Mouse (Mus musculus) layer of hippocampus, adult 9-10 months (tissue): ENCODE results near the gene Cd151.

Experiments
- DNase-seq: peaks from one replicate; pipeline ENCODE4 v3.0.0; 2022; ENCODE audit warnings: low spot score

The Cd151 gene

GRCm38 (mm10) chr7:141495940-141496339 lies 28.7 kb downstream of the Cd151 start:
- DNase-seq, result no peak

DNA sequence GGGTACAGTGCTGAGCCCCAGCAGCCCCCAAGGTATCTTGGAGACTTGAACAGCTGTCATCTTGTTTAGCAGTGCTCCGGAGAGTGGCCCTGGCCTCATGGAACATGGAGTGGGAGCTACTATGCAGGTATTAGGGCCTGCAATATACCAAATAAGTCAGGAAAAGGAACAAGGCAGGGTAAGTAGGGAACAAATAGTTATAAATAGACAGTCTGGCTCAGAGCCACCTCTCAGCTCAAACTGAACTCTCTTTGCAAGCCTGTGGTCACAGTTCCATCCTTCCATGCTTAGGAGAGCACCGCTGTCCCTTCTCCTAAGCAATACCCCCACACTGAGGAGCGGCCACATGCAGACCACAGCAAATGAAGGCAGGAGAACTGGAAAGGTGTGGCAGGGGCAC lies 30.4 kb downstream of the Cd151 start:
- no peak for DNase-seq

DNA sequence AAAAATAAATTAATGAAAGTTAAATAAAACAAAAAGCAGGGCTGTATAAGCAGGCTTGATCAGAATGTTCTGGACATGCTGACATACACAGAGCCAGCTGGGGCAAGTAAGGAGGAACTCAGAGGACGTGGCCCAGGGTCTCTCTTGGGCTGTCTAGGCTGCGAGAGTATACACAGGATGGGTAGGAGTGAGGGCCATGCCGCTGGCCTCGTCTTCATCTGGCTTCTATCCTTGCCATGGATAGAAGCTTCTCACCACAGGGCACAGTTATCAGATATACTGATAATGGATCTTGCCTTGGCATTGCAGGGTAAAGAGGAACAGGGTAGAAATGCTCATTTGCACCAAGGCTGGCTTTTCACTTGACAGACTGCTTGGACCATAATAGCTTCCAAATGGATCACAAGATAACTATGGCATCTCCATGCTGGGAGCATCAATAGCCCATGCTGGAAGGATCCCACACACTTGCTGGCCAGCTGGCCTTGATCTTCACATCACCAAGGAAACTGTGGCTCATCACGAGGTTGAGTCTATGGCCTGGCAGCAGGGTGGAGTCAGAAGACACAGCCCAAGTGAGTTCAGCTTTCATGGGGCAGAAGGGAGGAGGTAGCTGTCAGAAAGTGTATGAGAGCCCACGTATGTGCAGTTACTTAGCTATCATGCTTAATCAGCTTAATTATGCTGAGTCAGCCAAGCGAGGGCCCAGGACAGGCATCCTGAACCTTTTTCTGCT lies 34.8 kb downstream of the Cd151 start:
- no peak for DNase-seq

- DNase-seq, result no peak
Observed at GRCm38 (mm10) chr7:141502556-141502905, 35.3 kb downstream of the Cd151 start.

DNA sequence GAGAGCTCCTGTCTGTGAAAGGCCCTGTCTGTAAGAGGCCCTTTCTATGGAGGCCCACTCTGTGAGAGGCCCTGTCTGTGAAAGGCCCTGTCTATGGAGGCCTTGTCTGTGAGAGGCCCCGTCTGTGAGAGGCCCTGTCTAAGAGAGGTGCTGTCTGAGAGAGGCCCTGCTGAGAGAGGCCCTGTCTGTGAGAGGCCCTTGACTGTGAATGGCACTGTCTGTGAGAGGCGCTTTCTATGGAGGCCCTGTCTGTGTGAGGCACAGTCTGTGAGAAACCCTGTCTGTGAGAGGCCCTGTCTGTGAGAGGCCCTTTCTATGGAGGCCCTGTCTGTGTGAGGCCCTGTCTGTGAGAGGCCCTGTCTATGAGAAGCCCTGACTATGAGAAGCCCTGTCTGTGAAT lies 39.1 kb downstream of the Cd151 start:
- DNase-seq, result no peak

- DNase-seq, result no peak
Observed at GRCm38 (mm10) chr7:141508160-141508559, 41.0 kb downstream of the Cd151 start.

DNA sequence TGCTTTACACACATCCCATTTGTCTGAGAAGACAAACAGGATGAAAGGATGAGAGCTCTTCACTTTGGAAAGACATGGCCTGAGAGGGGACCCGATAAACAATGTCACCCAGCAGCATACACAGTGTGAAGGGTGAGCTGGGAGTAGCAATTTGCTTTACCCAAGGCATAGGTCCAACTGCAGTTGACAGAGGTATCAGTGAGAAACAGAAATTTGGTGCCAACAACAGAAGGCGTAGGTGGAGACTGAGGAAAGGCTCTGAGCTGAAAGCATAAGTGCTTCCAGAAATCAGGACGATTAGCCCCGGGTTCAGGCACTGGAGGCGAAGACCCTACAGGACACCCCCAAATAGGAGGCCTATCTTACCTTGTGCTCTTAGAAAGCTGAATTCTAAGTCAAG lies 43.0 kb downstream of the Cd151 start:
- no peak for DNase-seq

- DNase-seq, result no peak
Observed at GRCm38 (mm10) chr7:141510681-141511191, 43.5 kb downstream of the Cd151 start.

GRCm38 (mm10) chr7:141517638-141518037 lies 50.4 kb downstream of the Cd151 start:
- no peak for DNase-seq

GRCm38 (mm10) chr7:141518296-141518695 lies 51.1 kb downstream of the Cd151 start:
- DNase-seq, result no peak

DNA sequence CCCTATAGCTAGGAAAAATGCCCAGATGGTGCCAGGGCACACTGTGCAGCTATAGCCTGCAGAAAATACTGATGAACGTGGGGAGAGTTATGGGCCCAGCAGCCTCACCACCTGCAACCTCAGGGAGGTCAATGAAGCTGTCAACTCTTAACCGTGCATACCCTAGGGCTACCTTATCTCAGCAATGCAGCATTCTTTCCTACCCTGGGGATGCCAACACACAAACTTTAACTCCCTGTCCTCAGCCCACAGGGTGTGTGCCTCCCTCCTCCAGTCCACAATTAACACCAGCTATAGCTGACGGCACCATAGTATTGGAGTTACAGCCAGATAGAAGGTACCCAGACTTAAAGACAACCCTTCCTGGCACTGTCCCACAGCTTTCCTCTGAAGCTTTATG lies 51.7 kb downstream of the Cd151 start:
- DNase-seq, result no peak

DNA sequence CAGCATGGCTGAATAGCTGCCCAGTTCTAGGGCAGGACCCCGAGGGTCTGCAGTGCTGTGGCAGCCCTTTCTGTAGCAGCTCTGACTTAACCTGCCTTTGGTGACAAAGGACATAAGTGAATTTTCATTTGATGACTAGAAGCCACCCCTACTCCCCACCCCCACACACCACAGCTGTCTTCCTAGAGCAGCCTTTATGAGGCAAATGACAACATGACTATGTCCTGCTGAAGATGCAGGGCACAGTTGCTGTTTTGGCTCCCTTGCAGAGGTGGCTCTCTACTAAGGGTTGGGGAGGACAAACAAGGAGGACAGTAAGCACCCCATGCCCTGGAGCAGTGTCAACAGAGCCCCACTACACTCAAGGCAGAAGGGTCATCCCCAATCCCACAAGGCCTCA lies 52.6 kb downstream of the Cd151 start:
- no peak for DNase-seq
